Mouse (Mus musculus): Measurements from ENCODE around the gene Gm28036.

The Gm28036 gene

GRCm38 (mm10) chr2:156084541-156084940 lies 42.4 kb downstream of the Gm28036 start:
- peak; percentile 25 for DNase-seq (ENCODE audit: low read depth)

GRCm38 (mm10) chr2:156080391-156080790 lies 46.5 kb downstream of the Gm28036 start:
- DNase-seq (ENCODE audit: low read depth) = no peak

GRCm38 (mm10) chr2:156079674-156080073 lies 47.2 kb downstream of the Gm28036 start:
- no peak for DNase-seq (ENCODE audit: low read depth)

GRCm38 (mm10) chr2:156079183-156079560 lies 47.7 kb downstream of the Gm28036 start:
- DNase-seq (ENCODE audit: low read depth) = no peak

GRCm38 (mm10) chr2:156078421-156079182 lies 48.3 kb downstream of the Gm28036 start:
- DNase-seq (ENCODE audit: low read depth) = no peak

- DNase-seq (ENCODE audit: low read depth) = no peak
Measured at GRCm38 (mm10) chr2:156077461-156077860, 49.4 kb downstream of the Gm28036 start.

GRCm38 (mm10) chr2:156073725-156074124 lies 53.2 kb downstream of the Gm28036 start:
- no peak for DNase-seq (ENCODE audit: low read depth)

GRCm38 (mm10) chr2:156071236-156071635 lies 55.7 kb downstream of the Gm28036 start:
- DNase-seq (ENCODE audit: low read depth) = no peak

GRCm38 (mm10) chr2:156067916-156068315 lies 59.0 kb downstream of the Gm28036 start:
- no peak for DNase-seq (ENCODE audit: low read depth)

GRCm38 (mm10) chr2:156066126-156066525 lies 60.8 kb downstream of the Gm28036 start:
- DNase-seq (ENCODE audit: low read depth) = no peak

GRCm38 (mm10) chr2:156065099-156066041 lies 61.5 kb downstream of the Gm28036 start, which contains the start of gene Spag4:
Gene Spag4 (plus strand): TSS chr2:156065175.
- peak; percentile 83 for DNase-seq (ENCODE audit: low read depth)

GRCm38 (mm10) chr2:156052816-156053215 lies 74.1 kb downstream of the Gm28036 start, which contains the start of gene Fer1l4:
Gene Fer1l4 (minus strand): TSS chr2:156052947.
- DNase-seq (ENCODE audit: low read depth) = no peak

- no peak for DNase-seq (ENCODE audit: low read depth)
Measured at GRCm38 (mm10) chr2:156047929-156048328, 79.0 kb downstream of the Gm28036 start.

GRCm38 (mm10) chr2:156042903-156043302 lies 84.0 kb downstream of the Gm28036 start:
- no peak for DNase-seq (ENCODE audit: low read depth)

GRCm38 (mm10) chr2:156039390-156039789 lies 87.5 kb downstream of the Gm28036 start:
- no peak for DNase-seq (ENCODE audit: low read depth)

- peak; percentile 26 for DNase-seq (ENCODE audit: low read depth)
Measured at GRCm38 (mm10) chr2:156025482-156025881, 101.4 kb downstream of the Gm28036 start.
